Mouse (Mus musculus): ENCODE results near the gene Vasp. TPM values are rescaled to one million over a fixed set of nuclear protein-coding genes. Genes with fewer than 3 reads are reported as not detected.

Gene Vasp
- polyA plus RNA-seq, 1 experiment = 161 TPM

DNA sequence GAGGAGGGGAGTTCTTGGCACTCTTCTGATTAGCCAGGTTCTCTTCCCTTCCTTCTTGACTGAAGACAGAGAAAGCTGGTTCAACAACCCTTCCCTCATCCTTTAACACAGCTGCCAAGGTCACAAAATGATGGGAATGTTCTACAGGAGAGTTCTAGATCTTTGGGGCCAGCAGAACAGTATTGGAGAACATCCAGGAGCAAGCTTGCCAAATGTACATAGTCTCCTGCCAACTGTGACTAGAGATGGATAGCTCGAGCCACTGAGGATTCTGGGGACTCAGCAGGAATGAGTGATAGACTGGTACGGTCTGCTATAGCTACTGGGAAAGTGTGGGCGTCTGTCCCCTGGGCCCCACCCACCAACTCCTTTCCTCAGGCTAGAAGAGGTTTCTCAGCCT lies 13.3 kb downstream of the Vasp start:
- Histone ChIP-seq H3K4me1 (ENCODE audit: control insufficient read depth, insufficient read depth, low read length) (no peaks in the 10 kb centered on the region), H3K27ac (ENCODE audit: insufficient read depth, low read length) (no peak overlapping the region), H3K4me3 (ENCODE audit: insufficient read depth, low read length) (no peak overlapping the region)
- no peak for TF ChIP-seq CTCF (IDR thresholded peaks at IDR 0.05; ENCODE audit: borderline replicate concordance, insufficient read depth, low read length)
- no peak for TF ChIP-seq POLR2A (IDR thresholded peaks at IDR 0.05; ENCODE audit: low read depth, low read length)

DNA sequence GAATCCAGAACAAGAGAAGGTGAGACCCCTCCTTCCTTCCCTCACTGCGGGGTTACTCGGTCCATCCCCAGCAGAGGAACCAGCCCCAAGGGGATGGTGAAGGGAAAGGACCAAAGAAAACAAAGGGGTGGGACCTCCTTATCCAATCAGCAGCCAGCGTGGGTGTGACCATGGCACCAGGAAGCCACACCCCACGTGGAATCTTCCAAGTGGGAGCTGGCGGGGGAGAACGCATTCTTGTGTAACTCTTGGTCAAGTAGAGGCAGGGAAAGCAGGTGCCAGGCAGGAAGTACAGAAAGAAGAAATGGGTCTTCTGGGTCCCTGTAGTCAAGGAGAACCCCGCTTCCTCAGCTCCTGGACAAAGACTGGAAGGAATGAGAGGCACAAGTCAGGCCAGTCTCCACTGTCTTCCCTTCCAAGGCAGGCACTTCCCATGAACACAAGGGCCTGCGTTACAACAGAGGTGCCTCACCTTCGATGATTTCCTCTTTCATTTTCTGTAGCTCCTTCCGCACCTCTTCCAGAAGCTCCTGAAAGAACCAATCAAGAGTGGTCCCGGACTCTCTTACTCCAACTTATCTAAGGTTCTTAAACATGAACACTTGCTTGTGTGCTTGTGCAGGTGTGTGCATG lies 14.1 kb downstream of the Vasp start:
- no peak overlapping the region for H3K27ac ChIP-seq (ENCODE audit: insufficient read depth, low read length)
- no peak overlapping the region for H3K4me3 ChIP-seq (ENCODE audit: insufficient read depth, low read length)
- no peaks in the 10 kb centered on the region for H3K4me1 ChIP-seq (ENCODE audit: control insufficient read depth, insufficient read depth, low read length)
- TF ChIP-seq POLR2A (IDR thresholded peaks at IDR 0.05; ENCODE audit: low read depth, low read length) = no peak
- TF ChIP-seq CTCF (IDR thresholded peaks at IDR 0.05; ENCODE audit: borderline replicate concordance, insufficient read depth, low read length) = no peak

DNA sequence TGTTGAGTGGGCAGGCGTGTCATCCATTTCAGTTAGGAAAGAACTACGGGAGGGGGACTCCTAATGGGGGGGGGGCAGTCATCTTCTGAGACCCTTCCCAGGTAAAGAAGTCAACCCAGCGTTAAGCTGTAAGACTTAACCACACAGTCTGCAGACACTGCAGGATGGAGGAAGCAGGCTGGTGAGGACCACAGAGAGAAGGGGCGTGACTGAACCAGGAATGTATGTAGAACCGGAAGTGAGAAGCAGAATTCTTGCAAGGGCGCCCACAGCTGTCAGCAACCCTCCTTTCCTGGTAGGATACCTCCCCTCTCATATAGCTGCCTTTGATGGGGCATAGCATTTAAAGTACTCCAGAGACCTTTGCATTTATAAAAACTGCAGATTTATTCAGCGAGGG lies 15.1 kb downstream of the Vasp start:
- Histone ChIP-seq H3K4me1 (ENCODE audit: control insufficient read depth, insufficient read depth, low read length) (no peaks in the 10 kb centered on the region), H3K27ac (ENCODE audit: insufficient read depth, low read length) (no peak overlapping the region), H3K4me3 (ENCODE audit: insufficient read depth, low read length) (no peak overlapping the region)
- TF ChIP-seq POLR2A (IDR thresholded peaks at IDR 0.05; ENCODE audit: low read depth, low read length) (no peak), CTCF (IDR thresholded peaks at IDR 0.05; ENCODE audit: borderline replicate concordance, insufficient read depth, low read length) (no peak)

DNA sequence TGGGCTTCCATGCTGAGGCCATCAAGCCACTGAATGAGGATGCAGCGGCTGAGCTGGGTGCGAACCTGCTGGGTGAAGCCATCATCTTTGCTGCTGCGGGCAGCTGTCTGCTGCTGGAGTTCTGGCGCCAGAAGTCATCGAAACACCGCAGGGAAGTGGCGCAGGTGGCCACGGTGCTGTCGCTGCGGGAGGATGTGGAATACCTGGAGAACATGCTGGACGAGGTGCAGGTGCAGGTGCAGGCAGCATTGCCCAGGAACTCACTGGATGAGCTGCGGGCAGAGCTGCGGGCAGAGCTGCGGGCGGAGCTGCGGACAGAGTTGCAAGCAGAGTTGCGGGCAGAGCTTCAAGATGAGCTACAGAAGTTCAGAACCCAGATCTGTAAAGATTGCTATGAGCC lies 16.2 kb downstream of the Vasp start:
- Histone ChIP-seq H3K4me1 (ENCODE audit: control insufficient read depth, insufficient read depth, low read length) (no peaks in the 10 kb centered on the region), H3K4me3 (ENCODE audit: insufficient read depth, low read length) (no peak overlapping the region), H3K27ac (ENCODE audit: insufficient read depth, low read length) (no peak overlapping the region)
- TF ChIP-seq CTCF (IDR thresholded peaks at IDR 0.05; ENCODE audit: borderline replicate concordance, insufficient read depth, low read length) = no peak
- no peak for TF ChIP-seq POLR2A (IDR thresholded peaks at IDR 0.05; ENCODE audit: low read depth, low read length)

DNA sequence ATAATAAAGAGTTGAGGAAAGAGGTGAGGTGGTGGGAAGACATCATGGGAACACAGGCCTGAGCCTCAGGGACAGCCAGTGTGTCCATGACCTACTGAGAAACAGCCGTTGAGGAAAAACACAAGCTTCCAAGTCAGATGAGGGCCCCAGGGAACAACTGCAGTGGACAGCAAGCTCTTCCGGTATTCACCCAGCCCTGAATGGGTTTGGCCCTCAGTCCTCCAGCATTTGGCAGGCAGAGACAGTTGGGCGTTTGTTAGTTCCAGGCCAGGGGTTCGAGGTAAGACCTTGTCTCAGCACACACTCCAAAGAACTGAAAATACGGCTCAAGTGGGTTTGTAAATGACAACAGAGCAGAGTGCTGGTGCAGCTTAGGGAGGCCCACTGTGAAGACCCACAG lies 18.2 kb downstream of the Vasp start:
- Histone ChIP-seq H3K4me3 (ENCODE audit: insufficient read depth, low read length) (no peak overlapping the region), H3K4me1 (ENCODE audit: control insufficient read depth, insufficient read depth, low read length) (no peaks in the 10 kb centered on the region), H3K27ac (ENCODE audit: insufficient read depth, low read length) (no peak overlapping the region)
- TF ChIP-seq POLR2A (IDR thresholded peaks at IDR 0.05; ENCODE audit: low read depth, low read length) (no peak), CTCF (IDR thresholded peaks at IDR 0.05; ENCODE audit: borderline replicate concordance, insufficient read depth, low read length) (no peak)

DNA sequence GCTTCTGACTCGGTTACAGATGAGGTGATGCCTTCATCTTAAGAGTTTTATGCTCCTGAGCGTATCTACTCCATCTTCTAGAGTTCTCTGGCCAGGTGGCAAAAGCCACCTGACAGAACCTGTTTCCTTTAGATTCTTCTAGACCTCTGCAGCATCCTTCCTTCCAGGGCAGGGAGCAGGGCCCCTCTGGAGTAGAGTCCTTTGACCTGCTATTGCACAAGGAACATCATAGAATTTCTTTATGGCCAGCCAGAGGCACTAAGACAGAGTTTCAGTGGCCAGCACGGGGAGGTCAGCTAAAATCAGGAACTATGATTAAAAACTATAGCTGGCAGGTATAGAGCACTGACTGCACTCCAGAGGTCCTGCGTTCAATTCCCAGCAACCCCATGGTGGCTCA lies 19.5 kb downstream of the Vasp start:
- no peaks in the 10 kb centered on the region for H3K4me1 ChIP-seq (ENCODE audit: control insufficient read depth, insufficient read depth, low read length)
- no peak overlapping the region for H3K27ac ChIP-seq (ENCODE audit: insufficient read depth, low read length)
- TF ChIP-seq POLR2A (IDR thresholded peaks at IDR 0.05; ENCODE audit: low read depth, low read length) (no peak), CTCF (IDR thresholded peaks at IDR 0.05; ENCODE audit: borderline replicate concordance, insufficient read depth, low read length) (no peak)
- H3K4me3 ChIP-seq (ENCODE audit: insufficient read depth, low read length) = no peak overlapping the region

DNA sequence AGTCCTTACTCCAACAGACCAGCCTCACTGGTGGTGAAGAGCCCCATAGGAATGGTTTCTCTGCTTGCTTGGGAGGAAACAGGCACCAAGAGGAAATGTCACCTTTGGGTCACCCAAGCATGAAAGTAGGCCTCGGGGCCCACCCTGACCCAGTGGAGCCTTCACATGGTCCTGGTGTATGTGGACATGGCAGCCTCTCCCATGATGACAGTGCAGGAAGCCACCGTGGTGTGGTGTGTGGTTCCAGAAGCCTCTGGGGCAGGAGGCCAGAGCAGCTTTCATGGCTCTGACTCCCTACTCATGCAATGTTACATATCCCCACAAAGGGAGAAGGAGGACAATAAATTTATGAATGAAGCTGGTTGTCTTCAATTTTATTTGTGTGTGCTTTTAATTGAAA lies 24.1 kb downstream of the Vasp start:
- TF ChIP-seq POLR2A (IDR thresholded peaks at IDR 0.05; ENCODE audit: low read depth, low read length) = no peak
- no peak for TF ChIP-seq CTCF (IDR thresholded peaks at IDR 0.05; ENCODE audit: borderline replicate concordance, insufficient read depth, low read length)

DNA sequence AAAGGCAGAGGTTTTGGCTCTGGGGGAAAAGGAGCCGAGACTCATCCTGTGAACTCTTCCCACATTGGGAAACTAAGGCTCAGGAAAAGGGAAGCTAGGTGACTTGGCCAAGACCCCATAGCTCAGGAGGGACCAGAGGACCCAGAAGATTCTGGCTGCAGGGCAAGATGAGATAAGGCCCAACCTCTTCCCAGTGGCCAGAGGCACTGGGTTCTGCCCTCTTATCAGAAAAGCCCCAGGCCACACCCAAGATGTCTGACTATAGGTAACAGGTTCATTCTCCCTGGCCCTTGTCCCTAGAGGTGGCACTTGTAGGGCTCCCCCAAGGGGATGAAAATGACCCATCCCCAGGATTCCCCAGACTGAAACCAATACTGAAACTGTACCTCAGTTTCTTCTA lies 24.8 kb downstream of the Vasp start:
- Histone ChIP-seq H3K4me1 (ENCODE audit: control insufficient read depth, insufficient read depth, low read length) (no peaks in the 10 kb centered on the region), H3K27ac (ENCODE audit: insufficient read depth, low read length) (no peak overlapping the region), H3K4me3 (ENCODE audit: insufficient read depth, low read length) (no peak overlapping the region)
- no peak for TF ChIP-seq CTCF (IDR thresholded peaks at IDR 0.05; ENCODE audit: borderline replicate concordance, insufficient read depth, low read length)

More for the DNA sequence above, 24.1 kb downstream of the Vasp start:
- no peak overlapping the region for H3K4me3 ChIP-seq (ENCODE audit: insufficient read depth, low read length)
- H3K4me1 ChIP-seq (ENCODE audit: control insufficient read depth, insufficient read depth, low read length) = no peaks in the 10 kb centered on the region
- no peak overlapping the region for H3K27ac ChIP-seq (ENCODE audit: insufficient read depth, low read length)

DNA sequence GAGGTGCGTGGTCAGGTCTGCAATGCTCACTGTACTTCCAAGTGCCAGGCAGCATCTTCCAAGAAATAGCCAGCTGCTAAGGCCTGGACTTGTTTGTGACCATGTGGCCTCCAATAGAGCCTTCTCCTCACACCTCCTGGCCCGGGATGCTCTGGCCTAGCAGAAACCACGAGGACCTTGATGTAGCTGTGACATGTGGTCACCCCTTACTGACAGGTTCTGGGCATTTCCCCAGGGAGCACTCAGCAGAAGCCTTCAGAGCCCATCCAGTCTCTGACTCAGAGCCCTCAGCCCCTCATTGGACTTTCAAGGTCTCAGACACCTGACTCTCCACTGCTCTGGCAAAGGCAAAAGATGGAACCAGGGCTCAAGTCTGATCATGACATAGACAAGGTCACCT lies 26.5 kb downstream of the Vasp start:
- TF ChIP-seq POLR2A (IDR thresholded peaks at IDR 0.05; ENCODE audit: low read depth, low read length) = no peak
- TF ChIP-seq CTCF (IDR thresholded peaks at IDR 0.05; ENCODE audit: borderline replicate concordance, insufficient read depth, low read length) = no peak
- no peak overlapping the region for H3K4me3 ChIP-seq (ENCODE audit: insufficient read depth, low read length)
- no peak overlapping the region for H3K27ac ChIP-seq (ENCODE audit: insufficient read depth, low read length)
- no peaks in the 10 kb centered on the region for H3K4me1 ChIP-seq (ENCODE audit: control insufficient read depth, insufficient read depth, low read length)

DNA sequence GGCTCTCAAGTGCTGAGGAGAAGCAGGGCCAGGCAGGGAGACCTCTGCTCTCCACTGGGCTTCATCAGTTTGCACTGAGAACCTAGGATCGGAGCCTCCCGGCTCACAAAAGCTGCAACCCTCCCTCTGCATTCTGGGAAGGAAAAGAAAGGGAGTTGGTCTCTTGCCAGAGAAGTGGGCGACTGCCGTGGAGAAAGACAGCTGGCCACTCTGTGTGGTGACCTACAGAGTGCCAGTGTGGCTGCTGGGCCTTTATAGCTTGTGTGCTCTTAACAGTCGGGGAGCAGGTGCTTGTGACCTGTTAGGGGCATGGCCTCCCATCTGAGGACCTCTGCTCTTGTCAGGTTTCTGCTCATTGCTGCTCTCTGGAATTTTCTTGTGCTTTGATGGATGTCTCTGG lies 27.8 kb downstream of the Vasp start:
- H3K27ac ChIP-seq (ENCODE audit: insufficient read depth, low read length) = no peak overlapping the region
- H3K4me3 ChIP-seq (ENCODE audit: insufficient read depth, low read length) = no peak overlapping the region
- no peak for TF ChIP-seq CTCF (IDR thresholded peaks at IDR 0.05; ENCODE audit: borderline replicate concordance, insufficient read depth, low read length)
- no peak for TF ChIP-seq POLR2A (IDR thresholded peaks at IDR 0.05; ENCODE audit: low read depth, low read length)
- H3K4me1 ChIP-seq (ENCODE audit: control insufficient read depth, insufficient read depth, low read length) = no peaks in the 10 kb centered on the region

DNA sequence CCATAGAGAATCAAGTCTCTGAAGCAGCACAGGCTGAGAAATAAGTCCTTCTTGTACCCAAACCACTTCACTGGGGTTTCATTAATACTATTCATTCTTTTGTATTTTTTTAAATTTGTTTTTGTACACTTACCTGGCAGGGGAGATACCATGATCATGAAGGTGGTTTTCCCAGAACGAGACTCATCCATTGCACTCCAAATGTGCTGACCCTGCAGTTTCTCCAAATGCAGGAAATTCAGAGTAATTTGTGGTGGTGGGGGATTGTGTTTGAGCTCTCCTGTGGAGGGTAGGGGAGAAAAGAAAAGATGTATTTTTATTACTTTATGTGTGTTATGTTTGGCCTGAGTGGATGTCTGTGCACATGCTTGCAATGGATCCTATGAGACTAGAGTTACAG lies 29.6 kb downstream of the Vasp start:
- Histone ChIP-seq H3K4me1 (ENCODE audit: control insufficient read depth, insufficient read depth, low read length) (no peaks in the 10 kb centered on the region), H3K27ac (ENCODE audit: insufficient read depth, low read length) (no peak overlapping the region), H3K4me3 (ENCODE audit: insufficient read depth, low read length) (no peak overlapping the region)
- TF ChIP-seq CTCF (IDR thresholded peaks at IDR 0.05; ENCODE audit: borderline replicate concordance, insufficient read depth, low read length) (no peak), POLR2A (IDR thresholded peaks at IDR 0.05; ENCODE audit: low read depth, low read length) (no peak)
